Mouse (Mus musculus): ENCODE measurements around the gene Gm20503.

- TF ChIP-seq CTCF (IDR thresholded peaks at IDR 0.05; ENCODE audit: extremely low read depth, insufficient read depth, low read length) (no peak), POLR2A (IDR thresholded peaks at IDR 0.05; ENCODE audit: extremely low read depth, insufficient read depth, low read length) (no peak)
These were observed 39.7 kb upstream of the Gm20503 start for GRCm38 (mm10) chr4:58963271-58963670.

Measured in cortical plate, adult 2 months (tissue).